Mouse (Mus musculus): ENCODE data around the gene Mrs2. TPM values are rescaled to one million over a fixed set of nuclear protein-coding genes. Genes with fewer than 3 reads are reported as not detected.
"Not testable (repeated sequence)": the region's sequence is repeated elsewhere in the genome, so short reads cannot be mapped to it uniquely, and the experiment has no call there.

Mrs2 gene
- total and polyA plus RNA-seq, 3 experiments: 18.4 to 78.0 (median 56.9) TPM

- peak; percentile 85 for DNase-seq
These were observed 42.3 kb downstream of the Mrs2 start for GRCm38 (mm10) chr13:24977820-24978342.

- no peak for DNase-seq
These were observed 43.8 kb downstream of the Mrs2 start for GRCm38 (mm10) chr13:24976384-24976783.

GRCm38 (mm10) chr13:24971776-24972175 lies 48.4 kb downstream of the Mrs2 start:
- DNase-seq: not testable (repeated sequence)

- DNase-seq: no peak
These were observed 54.4 kb downstream of the Mrs2 start for GRCm38 (mm10) chr13:24965846-24966201.

- DNase-seq: no peak
These were observed 54.9 kb downstream of the Mrs2 start for GRCm38 (mm10) chr13:24965130-24965845.

DNA sequence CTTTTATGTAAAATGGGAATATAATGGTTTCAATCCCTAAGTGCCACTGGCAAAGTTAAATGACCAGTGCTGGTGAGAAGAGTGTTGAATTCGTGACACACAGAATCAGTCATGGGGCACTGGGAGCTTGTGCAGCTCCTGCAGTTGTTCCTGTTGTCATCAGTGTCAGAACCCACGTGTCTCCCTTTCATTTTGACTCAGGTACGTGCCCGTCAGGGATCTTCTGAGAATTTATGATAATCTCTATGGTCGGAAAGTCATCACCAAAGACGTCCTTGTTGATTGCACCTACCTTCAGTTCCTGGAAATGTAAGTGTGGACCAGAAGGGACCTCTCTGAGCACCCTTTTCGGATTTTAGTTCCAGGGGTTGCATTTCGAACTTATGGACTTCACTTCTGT lies 58.1 kb downstream of the Mrs2 start:
- no peak for DNase-seq

DNA sequence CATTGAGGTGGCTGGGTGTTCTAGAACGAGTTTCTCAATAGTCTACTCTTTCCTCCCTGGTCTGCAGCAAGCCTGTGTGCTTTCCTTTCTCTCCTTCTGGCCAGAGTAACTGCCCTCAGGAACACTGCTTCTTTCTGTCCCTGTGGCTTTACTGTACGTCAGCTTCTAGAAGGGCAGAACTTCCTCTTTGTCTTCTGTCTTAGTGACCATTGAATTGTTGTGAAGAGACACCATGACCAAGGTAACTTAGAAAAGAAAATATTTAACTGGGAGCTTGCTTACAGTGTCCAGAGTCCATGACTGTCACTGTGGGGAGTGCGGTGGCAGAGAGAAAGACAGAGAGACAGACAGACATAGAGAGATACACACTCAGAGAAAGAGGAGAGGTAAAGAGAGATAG lies 60.1 kb downstream of the Mrs2 start:
- no peak for DNase-seq

GRCm38 (mm10) chr13:24958671-24959070 lies 61.5 kb downstream of the Mrs2 start:
- DNase-seq: no peak

DNA sequence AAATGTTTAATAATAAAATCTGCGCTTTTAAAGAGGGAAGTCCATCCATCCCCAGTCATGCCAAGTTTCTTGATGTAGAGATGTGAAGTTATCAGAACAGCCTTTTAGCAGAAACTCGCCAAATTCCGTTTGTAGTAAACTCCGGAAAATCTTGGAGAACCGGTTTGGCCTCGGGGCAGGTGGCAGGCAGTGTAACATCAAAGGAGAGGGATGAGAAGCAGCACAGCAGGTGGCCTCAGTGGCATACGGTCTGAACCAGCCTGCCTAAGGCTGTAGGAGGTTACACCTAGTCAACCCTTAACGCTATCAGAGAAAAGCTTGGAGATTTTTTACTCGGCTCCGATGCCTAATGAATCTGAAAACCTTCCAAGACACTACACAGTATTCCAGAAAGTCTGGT lies 64.7 kb downstream of the Mrs2 start:
- no peak for DNase-seq

- no peak for DNase-seq
These were observed 65.1 kb downstream of the Mrs2 start for GRCm38 (mm10) chr13:24955091-24955490.

DNA sequence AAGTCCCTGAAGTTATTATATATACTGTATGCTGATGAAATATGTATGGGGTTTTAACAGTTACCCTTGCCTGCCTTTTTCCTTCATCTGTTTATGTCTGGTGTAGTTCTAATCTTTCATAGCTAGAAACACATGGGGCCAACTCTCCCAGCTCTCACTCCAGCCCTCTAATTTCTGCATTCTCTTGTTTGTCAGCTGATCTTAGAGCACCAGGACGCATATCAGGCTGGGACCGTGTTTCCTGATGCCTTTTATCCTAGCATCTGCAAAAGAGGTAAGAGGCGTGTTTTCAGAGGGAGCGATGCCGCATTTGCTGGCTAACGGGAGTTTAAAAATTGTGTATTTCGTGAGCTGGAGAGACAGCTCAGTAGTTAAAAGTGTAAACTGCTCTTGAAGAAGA lies 67.5 kb downstream of the Mrs2 start:
- no peak for DNase-seq

GRCm38 (mm10) chr13:24948870-24949269 lies 71.3 kb downstream of the Mrs2 start:
- DNase-seq: no peak

- DNase-seq: no peak
These were observed 73.0 kb downstream of the Mrs2 start for GRCm38 (mm10) chr13:24947158-24947557.

GRCm38 (mm10) chr13:24945567-24945966 lies 74.6 kb downstream of the Mrs2 start:
- DNase-seq: no peak

DNA sequence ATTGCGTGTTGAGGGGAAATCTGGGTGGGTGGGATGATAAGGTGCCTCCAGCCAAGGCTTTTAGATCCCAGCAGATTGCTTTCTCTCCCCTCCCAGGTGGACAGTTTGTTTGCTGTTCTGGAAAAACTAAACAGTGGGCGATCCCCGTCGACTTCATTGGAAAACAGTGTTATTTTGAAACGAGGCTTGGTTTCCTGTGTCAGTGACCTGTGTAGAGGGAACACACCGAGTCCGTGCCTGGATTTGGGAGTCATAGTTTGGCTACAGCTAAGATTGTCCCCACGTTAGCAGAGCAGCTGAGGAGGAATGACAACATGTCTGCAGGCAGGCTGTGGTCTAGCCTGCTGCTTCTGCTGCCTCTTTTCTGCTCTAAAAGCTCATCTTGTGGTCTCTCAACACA lies 76.9 kb downstream of the Mrs2 start:
- DNase-seq: no peak

- DNase-seq: peak; percentile 25
These were observed 77.5 kb downstream of the Mrs2 start, which contains the start of gene Gpld1 for GRCm38 (mm10) chr13:24942512-24943282. Gpld1 (plus strand) TSS chr13:24943152.

- DNase-seq: no peak
These were observed 80.7 kb downstream of the Mrs2 start for GRCm38 (mm10) chr13:24939472-24939871.

DNA sequence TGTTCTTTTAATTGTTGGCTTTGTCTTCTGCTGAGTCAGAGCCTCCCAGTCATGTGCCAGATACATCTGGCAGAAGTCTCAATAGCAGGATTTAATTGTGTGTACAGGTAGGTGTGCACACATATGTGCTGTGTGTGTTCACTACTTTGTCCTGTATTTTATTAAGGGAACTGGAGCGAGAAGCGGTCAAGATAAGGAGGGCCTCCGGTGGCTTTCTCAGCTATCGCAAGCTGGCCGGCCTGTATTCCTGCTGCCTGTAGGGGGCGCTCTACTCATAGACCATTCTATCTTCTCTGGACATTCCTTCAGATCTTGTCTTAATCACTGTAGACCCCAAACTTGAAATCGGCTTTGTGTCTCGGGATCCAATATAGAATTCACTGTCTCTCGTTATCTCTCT lies 81.5 kb downstream of the Mrs2 start:
- DNase-seq: peak; percentile 78

- DNase-seq: no peak
These were observed 82.4 kb downstream of the Mrs2 start for GRCm38 (mm10) chr13:24937839-24938166.

All from adrenal gland, adult 2 months (tissue).